Mouse (Mus musculus): ENCODE data around the gene Fam163b.

Fam163b gene

GRCm38 (mm10) chr2:27087581-27087980 is 54.7 kb downstream of the Fam163b start:
- no peak for DNase-seq (ENCODE audit: low spot score)

GRCm38 (mm10) chr2:27086483-27087010 is 55.7 kb downstream of the Fam163b start:
- DNase-seq (ENCODE audit: low spot score) = no peak

GRCm38 (mm10) chr2:27085801-27086200 is 56.5 kb downstream of the Fam163b start:
- no peak for DNase-seq (ENCODE audit: low spot score)

DNA sequence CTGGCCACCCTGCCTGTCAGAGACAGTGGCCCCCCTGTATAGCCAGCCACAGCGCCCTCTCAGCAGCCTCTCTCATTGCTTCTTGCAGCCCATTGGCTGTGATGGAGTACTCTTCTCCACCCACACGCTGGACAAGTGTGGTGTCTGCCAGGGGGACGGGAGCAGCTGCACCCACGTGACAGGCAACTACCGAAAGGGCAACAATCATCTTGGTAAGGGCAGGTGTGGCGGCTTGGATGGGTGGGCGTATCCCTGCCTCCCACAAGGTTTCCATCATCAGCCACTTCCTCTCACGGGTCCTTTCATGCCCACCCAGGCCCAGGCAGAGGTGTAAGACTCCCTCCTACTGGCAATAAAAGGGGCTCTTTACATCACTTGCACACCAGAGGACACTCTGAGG is 57.3 kb downstream of the Fam163b start:
- no peak for DNase-seq (ENCODE audit: low spot score)

DNA sequence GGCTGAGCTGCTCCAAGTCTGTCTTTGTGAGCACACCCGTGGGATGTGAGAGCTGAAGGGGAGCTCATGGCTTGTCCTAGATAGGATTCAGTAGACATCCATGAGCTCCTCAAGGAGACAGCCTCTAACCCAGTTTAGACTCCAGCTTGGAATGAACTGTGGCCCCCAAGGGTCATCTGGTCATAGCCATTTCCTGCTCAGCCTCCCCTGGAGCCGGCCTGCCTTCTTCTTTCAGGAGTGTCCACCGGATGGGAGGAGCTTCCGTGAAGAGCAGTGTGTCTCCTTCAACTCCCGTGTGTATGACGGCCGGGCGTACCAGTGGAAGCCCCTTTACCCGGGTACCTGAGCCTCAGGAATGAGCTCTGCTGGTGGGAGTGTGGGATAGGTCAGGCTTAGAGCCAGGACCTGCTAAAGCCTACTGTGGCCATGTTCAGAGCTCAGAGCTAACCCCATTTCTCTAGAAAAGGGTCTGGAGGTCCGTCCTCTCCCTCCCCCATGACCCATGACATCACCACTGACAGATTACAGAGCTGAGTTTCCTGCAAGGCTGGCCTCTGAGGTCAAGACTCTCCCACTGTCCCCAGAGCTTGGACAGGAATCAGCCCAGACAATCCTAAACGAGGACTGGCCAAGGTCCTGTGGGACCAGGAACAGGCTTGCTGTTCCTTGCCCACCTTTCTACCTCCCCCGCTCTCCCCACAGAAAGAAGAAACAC is 58.4 kb downstream of the Fam163b start:
- no peak for DNase-seq (ENCODE audit: low spot score)

DNA sequence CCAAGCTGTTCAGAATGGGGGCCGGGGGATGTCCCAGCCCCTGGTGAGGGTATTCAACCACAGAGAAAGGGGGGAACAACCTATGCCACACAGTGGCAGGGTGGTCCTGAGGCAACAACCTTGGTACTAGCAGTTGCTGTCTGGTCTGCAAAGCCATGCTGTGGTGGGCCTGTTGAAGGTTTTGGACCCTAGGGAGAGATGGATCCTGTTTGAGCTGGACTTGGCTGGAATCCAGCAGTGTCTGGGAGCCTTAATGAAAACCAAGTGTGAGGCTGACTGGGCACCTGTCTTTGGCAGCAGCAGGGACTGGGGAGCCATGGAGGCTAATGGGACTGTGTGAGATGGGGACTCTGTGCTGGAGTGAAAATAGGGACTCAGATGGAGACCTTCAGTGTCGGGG is 62.6 kb downstream of the Fam163b start:
- no peak for DNase-seq (ENCODE audit: low spot score)

GRCm38 (mm10) chr2:27079152-27079584 is 63.1 kb downstream of the Fam163b start, which contains the start of gene Adamtsl2:
Adamtsl2 (plus strand) TSS chr2:27079379.
- DNase-seq (ENCODE audit: low spot score) = no peak

- no peak for DNase-seq (ENCODE audit: low spot score)
Measured at GRCm38 (mm10) chr2:27078312-27078711, 64.0 kb downstream of the Fam163b start.

- no peak for DNase-seq (ENCODE audit: low spot score)
Measured at GRCm38 (mm10) chr2:27077655-27078244, 64.5 kb downstream of the Fam163b start.

DNA sequence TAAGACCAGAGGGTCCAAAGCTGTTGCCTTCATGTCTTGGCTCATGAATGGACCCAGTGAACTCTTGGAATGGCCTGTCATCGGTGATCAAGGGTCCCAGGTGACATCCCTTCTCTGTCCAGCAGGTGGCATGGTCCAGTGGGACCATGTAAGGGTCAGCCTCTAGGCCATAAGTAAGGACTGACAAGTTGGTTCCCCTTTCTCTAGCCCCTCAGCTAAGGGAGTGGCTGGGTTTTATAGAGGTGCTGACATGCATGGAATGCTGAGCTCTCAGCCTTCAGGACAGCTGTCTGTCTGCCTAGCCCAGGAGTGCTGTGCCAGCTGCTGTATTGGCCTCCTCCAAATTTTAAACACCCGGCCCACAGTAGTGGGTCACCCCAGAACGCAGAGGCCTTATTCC is 66.8 kb downstream of the Fam163b start:
- DNase-seq (ENCODE audit: low spot score) = no peak

DNA sequence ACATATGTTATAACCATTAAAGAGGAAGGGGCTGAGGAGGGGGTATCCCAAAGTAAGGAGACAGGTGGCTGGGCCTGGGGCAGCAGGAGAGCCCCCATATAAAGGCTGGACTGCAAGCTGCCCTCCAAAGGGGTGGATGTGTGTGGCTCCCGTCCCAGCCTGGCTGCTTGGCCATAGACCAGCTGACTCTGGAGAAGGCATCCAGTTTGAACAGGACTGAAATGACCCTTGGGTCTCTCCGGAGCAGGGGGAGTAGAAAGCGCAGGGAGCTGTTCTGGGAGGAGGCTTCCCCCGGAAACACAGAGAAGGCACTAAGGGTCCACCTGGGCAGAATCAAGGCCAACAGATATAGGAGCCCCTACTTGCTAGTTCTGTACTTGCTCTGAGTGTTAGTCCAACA is 67.5 kb downstream of the Fam163b start:
- DNase-seq (ENCODE audit: low spot score) = no peak

DNA sequence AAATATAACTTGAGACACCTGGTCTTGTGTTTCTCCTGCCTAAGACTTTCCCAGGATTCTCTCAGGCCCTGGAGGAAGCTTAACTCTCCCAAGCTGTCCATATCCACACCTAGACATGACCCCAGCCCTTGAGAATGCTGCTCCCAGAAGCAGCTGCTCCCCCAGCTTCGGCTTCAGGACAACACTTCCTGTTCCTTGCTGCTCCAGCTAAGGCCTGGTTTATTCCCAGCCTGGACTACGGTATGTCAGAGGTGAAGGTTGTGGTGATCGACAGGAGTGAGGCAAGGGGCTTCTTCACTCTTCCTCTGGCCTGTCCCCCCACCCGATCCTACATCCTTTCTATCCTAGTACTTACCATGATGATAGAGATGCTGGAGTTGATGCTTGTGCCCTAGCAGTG is 68.9 kb downstream of the Fam163b start:
- no peak for DNase-seq (ENCODE audit: low spot score)

- no peak for DNase-seq (ENCODE audit: low spot score)
Measured at GRCm38 (mm10) chr2:27071978-27072377, 70.3 kb downstream of the Fam163b start, which contains the start of gene Mymk. Mymk (minus strand) TSS chr2:27072179.

DNA sequence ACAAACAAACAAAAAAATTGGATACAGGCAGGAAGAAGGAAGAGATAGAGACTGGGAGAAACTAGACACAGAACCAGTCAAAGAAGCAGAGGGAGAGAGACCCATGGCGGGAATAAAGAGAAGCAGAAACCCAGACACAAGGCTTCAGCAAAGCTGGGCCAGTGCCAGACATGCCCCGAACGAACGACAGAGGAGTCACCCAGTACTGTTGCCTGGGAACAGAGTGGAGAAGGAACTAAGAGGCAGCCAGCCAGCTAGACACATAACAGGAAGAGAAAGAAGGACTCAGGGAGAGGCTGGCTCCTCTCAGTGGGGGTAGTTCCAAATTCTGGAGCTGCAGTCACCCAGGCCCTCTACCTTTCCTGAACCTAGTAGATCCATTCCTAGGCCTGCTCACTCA is 71.2 kb downstream of the Fam163b start:
- no peak for DNase-seq (ENCODE audit: low spot score)

DNA sequence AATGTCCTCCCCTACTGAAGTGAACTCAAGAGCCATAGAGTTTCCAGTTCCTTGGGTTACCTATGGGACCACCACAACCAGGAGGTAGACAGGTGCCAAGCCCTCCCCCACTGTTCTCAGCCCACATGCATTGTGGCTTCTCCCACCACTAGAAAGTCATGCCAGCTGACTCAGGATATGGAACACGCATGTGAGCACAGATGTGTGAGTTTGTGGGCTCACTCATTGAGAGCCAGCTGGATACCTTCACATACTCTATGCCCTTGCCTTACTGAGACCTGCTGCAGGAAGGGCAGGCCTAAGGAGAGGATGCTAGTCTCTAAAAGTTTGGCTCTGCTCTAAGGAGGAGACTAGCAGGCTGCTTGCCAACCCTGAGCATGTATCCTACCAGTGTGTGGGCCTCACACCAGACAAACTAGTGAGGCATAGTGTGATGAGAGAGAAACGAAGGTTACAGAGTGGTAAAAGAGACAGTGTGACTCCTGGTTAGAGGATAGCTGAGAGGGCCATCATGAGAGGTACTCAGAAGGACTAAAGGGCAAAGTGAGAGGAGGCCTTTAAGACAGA is 72.0 kb downstream of the Fam163b start:
- no peak for DNase-seq (ENCODE audit: low spot score)

GRCm38 (mm10) chr2:27069646-27070045 is 72.6 kb downstream of the Fam163b start:
- no peak for DNase-seq (ENCODE audit: low spot score)

DNA sequence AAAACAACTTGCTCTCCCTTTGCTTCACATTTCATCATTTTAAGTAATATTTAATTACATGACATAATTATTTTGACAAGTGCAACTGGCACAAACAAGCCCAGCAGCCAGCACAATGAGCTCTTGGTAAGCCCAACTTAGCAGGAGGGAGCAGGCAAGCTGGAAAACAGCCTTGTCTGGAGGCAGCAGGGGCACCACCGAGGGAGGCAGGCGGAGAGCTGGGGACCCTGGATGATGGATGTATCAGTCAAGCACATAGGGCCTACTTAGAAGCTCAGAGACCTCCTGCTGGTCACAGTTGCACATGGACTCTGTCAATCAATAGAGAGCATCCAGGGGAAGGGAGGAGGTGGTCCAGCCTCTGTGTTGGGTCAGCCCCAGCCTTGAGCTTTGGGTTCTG is 74.3 kb downstream of the Fam163b start:
- DNase-seq (ENCODE audit: low spot score) = no peak

GRCm38 (mm10) chr2:27067124-27067523 is 75.2 kb downstream of the Fam163b start:
- no peak for DNase-seq (ENCODE audit: low spot score)
